Mouse (Mus musculus): Measurements from ENCODE around the gene Usp24. TPM values are rescaled to one million over a fixed set of nuclear protein-coding genes. Genes with fewer than 3 reads are reported as not detected.

The Usp24 gene
- 5.8 and 7.3 TPM in 2 replicates for polyA plus RNA-seq (2015; fragmentation: Nextera tagmentation; extraction: Ambion mirVana)

- Histone ChIP-seq H3K9ac (ENCODE audit: low read depth, low read length) (peak within 1 kb of the TSS; percentile 99), H3K4me1 (ENCODE audit: control insufficient read depth, insufficient read depth, low read depth, low read length) (peaks cover 24% of the 10 kb centered on the region), H3K27me3 (replicated peaks; ENCODE audit: control insufficient read depth, insufficient read depth, low read length) (no peaks in the 10 kb centered on the region), H3K36me3 (ENCODE audit: control insufficient read depth, insufficient read depth, low read length) (no peaks in the 10 kb centered on the region), H3K9me3 (ENCODE audit: control insufficient read depth, low read length) (no peaks in the 10 kb centered on the region), H3K4me3 (ENCODE audit: low read length) (peak within 1 kb of the TSS; percentile 95), H3K27ac (ENCODE audit: low read depth, low read length) (peak within 1 kb of the TSS; percentile 94), H3K4me2 (ENCODE audit: low read length) (peak within 1 kb of the TSS; percentile 82)
- peak; percentile 94 for ATAC-seq
- WGBS, result under 1% methylated on average over 34 of the region's 60 CpGs
These were observed at the start of gene Usp24 for GRCm38 (mm10) chr4:106315921-106316350. TSS of gene Usp24 (plus strand) at chr4:106316213.

- no peaks in the 10 kb centered on the region for H3K36me3 ChIP-seq (ENCODE audit: control insufficient read depth, insufficient read depth, low read length)
- no peak overlapping the region for H3K27ac ChIP-seq (ENCODE audit: low read depth, low read length)
- no peaks in the 10 kb centered on the region for H3K27me3 ChIP-seq (replicated peaks; ENCODE audit: control insufficient read depth, insufficient read depth, low read length)
- no peak for ATAC-seq
- no peak overlapping the region for H3K9ac ChIP-seq (ENCODE audit: low read depth, low read length)
- no peak overlapping the region for H3K4me3 ChIP-seq (ENCODE audit: low read length)
- no peaks in the 10 kb centered on the region for H3K4me1 ChIP-seq (ENCODE audit: control insufficient read depth, insufficient read depth, low read depth, low read length)
- WGBS, result 29% methylated on average over 2 of the region's 2 CpGs
- no peak overlapping the region for H3K4me2 ChIP-seq (ENCODE audit: low read length)
- no peaks in the 10 kb centered on the region for H3K9me3 ChIP-seq (ENCODE audit: control insufficient read depth, low read length)
These were observed 39.1 kb upstream of the Usp24 start for GRCm38 (mm10) chr4:106276937-106277336.

- Histone ChIP-seq H3K27ac (ENCODE audit: low read depth, low read length) (no peak overlapping the region), H3K4me1 (ENCODE audit: control insufficient read depth, insufficient read depth, low read depth, low read length) (no peaks in the 10 kb centered on the region), H3K9me3 (ENCODE audit: control insufficient read depth, low read length) (no peaks in the 10 kb centered on the region), H3K4me2 (ENCODE audit: low read length) (no peak overlapping the region), H3K36me3 (ENCODE audit: control insufficient read depth, insufficient read depth, low read length) (no peaks in the 10 kb centered on the region), H3K9ac (ENCODE audit: low read depth, low read length) (no peak overlapping the region), H3K27me3 (replicated peaks; ENCODE audit: control insufficient read depth, insufficient read depth, low read length) (no peaks in the 10 kb centered on the region), H3K4me3 (ENCODE audit: low read length) (no peak overlapping the region)
- ATAC-seq, result no peak
- 43% methylated on average over 4 of the region's 4 CpGs for WGBS
These were observed 36.8 kb upstream of the Usp24 start for GRCm38 (mm10) chr4:106279177-106279576.

- Histone ChIP-seq H3K27ac (ENCODE audit: low read depth, low read length) (no peak overlapping the region), H3K36me3 (ENCODE audit: control insufficient read depth, insufficient read depth, low read length) (no peaks in the 10 kb centered on the region), H3K27me3 (replicated peaks; ENCODE audit: control insufficient read depth, insufficient read depth, low read length) (no peaks in the 10 kb centered on the region), H3K9ac (ENCODE audit: low read depth, low read length) (no peak overlapping the region; the same call in 1 of the 2 replicates), H3K4me3 (ENCODE audit: low read length) (no peak overlapping the region), H3K4me1 (ENCODE audit: control insufficient read depth, insufficient read depth, low read depth, low read length) (no peaks in the 10 kb centered on the region), H3K4me2 (ENCODE audit: low read length) (no peak overlapping the region), H3K9me3 (ENCODE audit: control insufficient read depth, low read length) (no peaks in the 10 kb centered on the region)
- no peak for ATAC-seq
- 76% methylated on average over 2 of the region's 2 CpGs for WGBS
These were observed 34.9 kb upstream of the Usp24 start for GRCm38 (mm10) chr4:106281128-106281491.

GRCm38 (mm10) chr4:106281492-106282122, 34.4 kb upstream of the Usp24 start:
- no peak overlapping the region for H3K27ac ChIP-seq (ENCODE audit: low read depth, low read length)
- H3K4me3 ChIP-seq (ENCODE audit: low read length), result no peak overlapping the region
- 67% methylated on average over 8 of the region's 8 CpGs for WGBS
- H3K36me3 ChIP-seq (ENCODE audit: control insufficient read depth, insufficient read depth, low read length), result no peaks in the 10 kb centered on the region
- no peak overlapping the region for H3K9ac ChIP-seq (ENCODE audit: low read depth, low read length)
- H3K4me2 ChIP-seq (ENCODE audit: low read length), result no peak overlapping the region
- no peaks in the 10 kb centered on the region for H3K27me3 ChIP-seq (replicated peaks; ENCODE audit: control insufficient read depth, insufficient read depth, low read length)
- no peak for ATAC-seq
- H3K4me1 ChIP-seq (ENCODE audit: control insufficient read depth, insufficient read depth, low read depth, low read length), result no peaks in the 10 kb centered on the region
- no peaks in the 10 kb centered on the region for H3K9me3 ChIP-seq (ENCODE audit: control insufficient read depth, low read length)

- H3K9ac ChIP-seq (ENCODE audit: low read depth, low read length), result no peak overlapping the region
- 92% methylated on average over 3 of the region's 3 CpGs for WGBS
- no peaks in the 10 kb centered on the region for H3K27me3 ChIP-seq (replicated peaks; ENCODE audit: control insufficient read depth, insufficient read depth, low read length)
- H3K27ac ChIP-seq (ENCODE audit: low read depth, low read length), result no peak overlapping the region
- no peak for ATAC-seq
- no peaks in the 10 kb centered on the region for H3K36me3 ChIP-seq (ENCODE audit: control insufficient read depth, insufficient read depth, low read length)
- H3K4me3 ChIP-seq (ENCODE audit: low read length), result no peak overlapping the region
- no peak overlapping the region for H3K4me2 ChIP-seq (ENCODE audit: low read length)
- no peaks in the 10 kb centered on the region for H3K4me1 ChIP-seq (ENCODE audit: control insufficient read depth, insufficient read depth, low read depth, low read length)
- no peaks in the 10 kb centered on the region for H3K9me3 ChIP-seq (ENCODE audit: control insufficient read depth, low read length)
These were observed 33.9 kb upstream of the Usp24 start for GRCm38 (mm10) chr4:106282123-106282510.

- no peaks in the 10 kb centered on the region for H3K4me1 ChIP-seq (ENCODE audit: control insufficient read depth, insufficient read depth, low read depth, low read length)
- no peak overlapping the region for H3K4me3 ChIP-seq (ENCODE audit: low read length)
- 79% methylated on average over 4 of the region's 4 CpGs for WGBS
- H3K27me3 ChIP-seq (replicated peaks; ENCODE audit: control insufficient read depth, insufficient read depth, low read length), result no peaks in the 10 kb centered on the region
- H3K9ac ChIP-seq (ENCODE audit: low read depth, low read length), result no peak overlapping the region
- H3K4me2 ChIP-seq (ENCODE audit: low read length), result no peak overlapping the region
- no peak overlapping the region for H3K27ac ChIP-seq (ENCODE audit: low read depth, low read length)
- no peaks in the 10 kb centered on the region for H3K36me3 ChIP-seq (ENCODE audit: control insufficient read depth, insufficient read depth, low read length)
- no peaks in the 10 kb centered on the region for H3K9me3 ChIP-seq (ENCODE audit: control insufficient read depth, low read length)
- no peak for ATAC-seq
These were observed 28.9 kb upstream of the Usp24 start for GRCm38 (mm10) chr4:106286958-106287743.

- Histone ChIP-seq H3K4me2 (ENCODE audit: low read length) (no peak overlapping the region), H3K4me3 (ENCODE audit: low read length) (no peak overlapping the region), H3K4me1 (ENCODE audit: control insufficient read depth, insufficient read depth, low read depth, low read length) (no peaks in the 10 kb centered on the region), H3K9me3 (ENCODE audit: control insufficient read depth, low read length) (no peaks in the 10 kb centered on the region), H3K9ac (ENCODE audit: low read depth, low read length) (no peak overlapping the region), H3K36me3 (ENCODE audit: control insufficient read depth, insufficient read depth, low read length) (no peaks in the 10 kb centered on the region), H3K27me3 (replicated peaks; ENCODE audit: control insufficient read depth, insufficient read depth, low read length) (no peaks in the 10 kb centered on the region), H3K27ac (ENCODE audit: low read depth, low read length) (no peak overlapping the region)
- no peak for ATAC-seq
- WGBS, result 85% methylated on average over 2 of the region's 2 CpGs
These were observed 25.8 kb upstream of the Usp24 start for GRCm38 (mm10) chr4:106290201-106290600.

- Histone ChIP-seq H3K9me3 (ENCODE audit: control insufficient read depth, low read length) (no peaks in the 10 kb centered on the region), H3K9ac (ENCODE audit: low read depth, low read length) (no peak overlapping the region), H3K36me3 (ENCODE audit: control insufficient read depth, insufficient read depth, low read length) (no peaks in the 10 kb centered on the region), H3K27me3 (replicated peaks; ENCODE audit: control insufficient read depth, insufficient read depth, low read length) (no peaks in the 10 kb centered on the region), H3K4me3 (ENCODE audit: low read length) (no peak overlapping the region), H3K4me1 (ENCODE audit: control insufficient read depth, insufficient read depth, low read depth, low read length) (no peaks in the 10 kb centered on the region), H3K27ac (ENCODE audit: low read depth, low read length) (no peak overlapping the region), H3K4me2 (ENCODE audit: low read length) (no peak overlapping the region)
- no peak for ATAC-seq
- WGBS, result 90% methylated on average over 4 of the region's 4 CpGs
These were observed 23.2 kb upstream of the Usp24 start for GRCm38 (mm10) chr4:106292823-106293222.
